Mouse (Mus musculus): ENCODE data around the gene Actl10. TPM values are rescaled to one million over a fixed set of nuclear protein-coding genes. Genes with fewer than 3 reads are reported as not detected.

Gene Actl10
- 0.36 and 0.60 TPM in 2 replicates for polyA plus RNA-seq (2015; fragmentation: Nextera tagmentation; extraction: Ambion mirVana)

- ATAC-seq (replicated peaks): no peak
- H3K4me2 ChIP-seq: peak within 1 kb of the TSS; percentile 33
- H3K9ac ChIP-seq: no peak within 1 kb of the TSS
- no peak within 1 kb of the TSS; the same call in 1 of the 2 replicates for H3K27ac ChIP-seq
- no peaks in the 10 kb centered on the region for H3K9me3 ChIP-seq
- H3K4me3 ChIP-seq: no peak within 1 kb of the TSS
- peaks cover 14% of the 10 kb centered on the region; the same call in 1 of the 2 replicates for H3K27me3 ChIP-seq (replicated peaks)
- H3K36me3 ChIP-seq (replicated peaks): no peaks in the 10 kb centered on the region
- WGBS: 89% methylated on average over 4 of the region's 4 CpGs
- peaks cover 26% of the 10 kb centered on the region for H3K4me1 ChIP-seq
Measured at GRCm38 (mm10) chr2:154551476-154551875, at the start of gene Actl10. Gene Actl10 (plus strand): TSS chr2:154551776.

- H3K27me3 ChIP-seq (replicated peaks): no peaks in the 10 kb centered on the region
- peaks cover 9% of the 10 kb centered on the region for H3K36me3 ChIP-seq (replicated peaks)
- H3K4me1 ChIP-seq: no peaks in the 10 kb centered on the region
- 75% methylated on average over 2 of the region's 2 CpGs for WGBS
- H3K9ac ChIP-seq: no peak overlapping the region
- ATAC-seq (replicated peaks): no peak
- H3K27ac ChIP-seq: no peak overlapping the region
- no peak overlapping the region for H3K4me3 ChIP-seq
- H3K4me2 ChIP-seq: no peak overlapping the region
- no peaks in the 10 kb centered on the region for H3K9me3 ChIP-seq
Measured at GRCm38 (mm10) chr2:154507076-154507475, 44.5 kb upstream of the Actl10 start.

- H3K36me3 ChIP-seq (replicated peaks): peaks cover 9% of the 10 kb centered on the region
- 79% methylated on average over 9 of the region's 9 CpGs for WGBS
- H3K9ac ChIP-seq: no peak overlapping the region
- H3K27ac ChIP-seq: no peak overlapping the region
- ATAC-seq (replicated peaks): no peak
- H3K4me1 ChIP-seq: no peaks in the 10 kb centered on the region
- H3K27me3 ChIP-seq (replicated peaks): no peaks in the 10 kb centered on the region
- H3K4me3 ChIP-seq: no peak overlapping the region
- H3K4me2 ChIP-seq: no peak overlapping the region
- H3K9me3 ChIP-seq: no peaks in the 10 kb centered on the region
Measured at GRCm38 (mm10) chr2:154507566-154508283, 43.9 kb upstream of the Actl10 start.

GRCm38 (mm10) chr2:154508450-154508849, 43.1 kb upstream of the Actl10 start:
- H3K4me2 ChIP-seq: no peak overlapping the region
- H3K9me3 ChIP-seq: no peaks in the 10 kb centered on the region
- H3K4me1 ChIP-seq: no peaks in the 10 kb centered on the region
- 91% methylated on average over 4 of the region's 4 CpGs for WGBS
- no peaks in the 10 kb centered on the region for H3K27me3 ChIP-seq (replicated peaks)
- H3K9ac ChIP-seq: no peak overlapping the region
- peaks cover 9% of the 10 kb centered on the region for H3K36me3 ChIP-seq (replicated peaks)
- H3K27ac ChIP-seq: no peak overlapping the region
- H3K4me3 ChIP-seq: no peak overlapping the region
- no peak for ATAC-seq (replicated peaks)

GRCm38 (mm10) chr2:154510141-154510540, 41.4 kb upstream of the Actl10 start:
- Histone ChIP-seq H3K36me3 (replicated peaks) (peaks cover 9% of the 10 kb centered on the region), H3K9me3 (no peaks in the 10 kb centered on the region), H3K27me3 (replicated peaks) (no peaks in the 10 kb centered on the region), H3K9ac (no peak overlapping the region), H3K4me2 (no peak overlapping the region), H3K4me3 (no peak overlapping the region), H3K4me1 (no peaks in the 10 kb centered on the region), H3K27ac (no peak overlapping the region)
- ATAC-seq (replicated peaks): no peak
- 95% methylated on average over 3 of the region's 3 CpGs for WGBS

GRCm38 (mm10) chr2:154516944-154517343, 34.6 kb upstream of the Actl10 start:
- no peak overlapping the region for H3K9ac ChIP-seq
- no peaks in the 10 kb centered on the region for H3K4me1 ChIP-seq
- H3K9me3 ChIP-seq: no peaks in the 10 kb centered on the region
- 0 out of 2 replicates have a peak, but pooled peaks cover 6% of the 10 kb centered on the region for H3K36me3 ChIP-seq (replicated peaks)
- ATAC-seq (replicated peaks): no peak
- WGBS: 87% methylated on average over 3 of the region's 3 CpGs
- H3K4me3 ChIP-seq: no peak overlapping the region
- no peaks in the 10 kb centered on the region for H3K27me3 ChIP-seq (replicated peaks)
- H3K27ac ChIP-seq: no peak overlapping the region
- no peak overlapping the region for H3K4me2 ChIP-seq

- H3K4me3 ChIP-seq: no peak overlapping the region
- no peak for ATAC-seq (replicated peaks)
- no peaks in the 10 kb centered on the region for H3K4me1 ChIP-seq
- H3K4me2 ChIP-seq: no peak overlapping the region
- H3K27me3 ChIP-seq (replicated peaks): no peaks in the 10 kb centered on the region
- 0 out of 2 replicates have a peak, but pooled peaks cover 6% of the 10 kb centered on the region for H3K36me3 ChIP-seq (replicated peaks)
- H3K9me3 ChIP-seq: no peaks in the 10 kb centered on the region
- no peak overlapping the region for H3K9ac ChIP-seq
- H3K27ac ChIP-seq: no peak overlapping the region
- WGBS: 96% methylated on average over 5 of the region's 5 CpGs
Measured at GRCm38 (mm10) chr2:154517424-154517823, 34.2 kb upstream of the Actl10 start.

- no peak overlapping the region for H3K4me2 ChIP-seq
- no peak overlapping the region for H3K27ac ChIP-seq
- peaks cover 19% of the 10 kb centered on the region; the same call in 1 of the 2 replicates for H3K36me3 ChIP-seq (replicated peaks)
- ATAC-seq (replicated peaks): no peak
- H3K27me3 ChIP-seq (replicated peaks): no peaks in the 10 kb centered on the region
- no peaks in the 10 kb centered on the region for H3K9me3 ChIP-seq
- no peak overlapping the region for H3K9ac ChIP-seq
- H3K4me3 ChIP-seq: no peak overlapping the region
- H3K4me1 ChIP-seq: no peaks in the 10 kb centered on the region
Measured at GRCm38 (mm10) chr2:154521449-154521848, 30.1 kb upstream of the Actl10 start.

- H3K4me3 ChIP-seq: no peak overlapping the region
- H3K27me3 ChIP-seq (replicated peaks): no peaks in the 10 kb centered on the region
- H3K36me3 ChIP-seq (replicated peaks): peaks cover 19% of the 10 kb centered on the region; the same call in 1 of the 2 replicates
- no peak overlapping the region for H3K9ac ChIP-seq
- ATAC-seq (replicated peaks): no peak
- 97% methylated on average over 5 of the region's 5 CpGs for WGBS
- H3K4me1 ChIP-seq: no peaks in the 10 kb centered on the region
- no peaks in the 10 kb centered on the region for H3K9me3 ChIP-seq
- no peak overlapping the region for H3K27ac ChIP-seq
- H3K4me2 ChIP-seq: no peak overlapping the region
Measured at GRCm38 (mm10) chr2:154522334-154522733, 29.2 kb upstream of the Actl10 start.

- no peaks in the 10 kb centered on the region for H3K4me1 ChIP-seq
- no peak overlapping the region for H3K27ac ChIP-seq
- no peak overlapping the region for H3K4me2 ChIP-seq
- peaks cover 17% of the 10 kb centered on the region; the same call in 1 of the 2 replicates for H3K36me3 ChIP-seq (replicated peaks)
- no peak overlapping the region for H3K9ac ChIP-seq
- no peak overlapping the region for H3K4me3 ChIP-seq
- no peaks in the 10 kb centered on the region for H3K9me3 ChIP-seq
- 91% methylated on average over 2 of the region's 2 CpGs for WGBS
- no peak for ATAC-seq (replicated peaks)
- no peaks in the 10 kb centered on the region for H3K27me3 ChIP-seq (replicated peaks)
Measured at GRCm38 (mm10) chr2:154525285-154525684, 26.3 kb upstream of the Actl10 start.

GRCm38 (mm10) chr2:154526531-154526930, 25.0 kb upstream of the Actl10 start:
- ATAC-seq (replicated peaks): no peak

GRCm38 (mm10) chr2:154532888-154533287, 18.7 kb upstream of the Actl10 start:
- Histone ChIP-seq H3K9me3 (no peaks in the 10 kb centered on the region), H3K27ac (peak overlapping the region; percentile 36), H3K4me2 (no peak overlapping the region), H3K27me3 (replicated peaks) (no peaks in the 10 kb centered on the region), H3K36me3 (replicated peaks) (peaks cover 18% of the 10 kb centered on the region), H3K4me1 (peaks cover 10% of the 10 kb centered on the region; the same call in 1 of the 2 replicates), H3K4me3 (no peak overlapping the region), H3K9ac (no peak overlapping the region)
- 20% methylated on average over 3 of the region's 3 CpGs for WGBS
- no peak for ATAC-seq (replicated peaks)

More at GRCm38 (mm10) chr2:154526531-154526930, 25.0 kb upstream of the Actl10 start:
- no peaks in the 10 kb centered on the region for H3K27me3 ChIP-seq (replicated peaks)
- H3K4me3 ChIP-seq: no peak overlapping the region
- H3K4me1 ChIP-seq: no peaks in the 10 kb centered on the region
- H3K4me2 ChIP-seq: no peak overlapping the region
- WGBS: 70% methylated on average over 3 of the region's 3 CpGs
- no peak overlapping the region for H3K27ac ChIP-seq
- no peak overlapping the region for H3K9ac ChIP-seq
- no peaks in the 10 kb centered on the region for H3K9me3 ChIP-seq
- peaks cover 20% of the 10 kb centered on the region for H3K36me3 ChIP-seq (replicated peaks)

All from midbrain, embryonic 15.5 days (tissue).